Comparison of ENCODE assay signal across 10 mouse cellular contexts in the genomic region with DNA sequence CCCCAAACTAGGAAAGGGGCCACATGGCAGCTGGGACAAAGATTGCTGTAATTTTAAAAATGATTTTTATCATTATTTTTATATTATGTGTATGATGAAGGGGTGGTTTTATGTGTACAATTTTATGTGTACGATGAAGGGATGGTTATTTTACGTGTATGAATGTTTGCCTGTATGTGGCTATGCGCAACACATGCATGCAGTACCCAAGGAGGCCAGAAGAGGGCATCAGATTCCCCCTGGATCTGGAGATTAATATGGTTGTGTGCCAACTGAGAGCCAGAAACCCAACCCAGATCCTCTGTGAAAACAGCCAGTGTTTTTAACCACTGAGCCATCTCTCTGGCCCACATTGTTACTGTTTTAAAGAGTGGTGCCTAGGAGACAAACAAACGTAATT.
A peak's percentile ranks its signal among the peaks of the same experiment; 100 is the strongest.
DNase-seq lines count a peak whose midpoint lies in the region; ATAC-seq and TF ChIP-seq lines count a peak whose summit lies in the region.
"Had no signal": no experiment of that assay in that cellular context is flagged by ENCODE, and none has a peak within 500 bp of the region (broad histone marks: within the 10 kb centered on the region; RNA-seq: fewer than 3 reads in every experiment).

No protein-coding gene starts in this region.

- WGBS in heart, embryonic 11.5 days (ENCODE audit: insufficient replicate concordance), result 90% methylated on average over 4 of the region's 4 CpGs
- 94% methylated on average over 4 of the region's 4 CpGs for WGBS in spleen, adult 2 months
- 94% methylated on average over 4 of the region's 4 CpGs for WGBS in intestine, postnatal 0 days
- WGBS in stomach, embryonic 16.5 days, result 93% methylated on average over 4 of the region's 4 CpGs

- no peaks in the 10 kb centered on the region; the same call in 1 of the 2 replicates for H3K4me1 ChIP-seq in heart, embryonic 11.5 days (ENCODE audit: control insufficient read depth, insufficient read depth, low read length)
- H3K4me1 ChIP-seq in spleen, adult 2 months (ENCODE audit: control insufficient read depth, insufficient read depth, insufficient read length), result no peaks in the 10 kb centered on the region
- peaks cover 4% of the 10 kb centered on the region; the same call in 1 of the 2 replicates for H3K4me1 ChIP-seq in intestine, postnatal 0 days (replicated peaks; ENCODE audit: control insufficient read depth, insufficient read depth, low read length)
- no peaks in the 10 kb centered on the region for H3K4me1 ChIP-seq in stomach, embryonic 16.5 days (ENCODE audit: control insufficient read depth, insufficient read depth, low read length)

- ATAC-seq in heart, embryonic 11.5 days (replicated peaks; ENCODE audit: insufficient number of reproducible peaks, low FRiP score, low TSS enrichment), result no peak
- no peak for ATAC-seq in intestine, postnatal 0 days
- ATAC-seq in stomach, embryonic 16.5 days (ENCODE audit: insufficient read depth, low FRiP score), result no peak
- ATAC-seq: inflammation-experienced regulatory T-cells, adult 6 months; midbrain, embryonic 13.5 days had no signal

- no peaks in the 10 kb centered on the region for H3K27me3 ChIP-seq in heart, embryonic 11.5 days (ENCODE audit: control insufficient read depth, insufficient read depth, low read length)
- no peaks in the 10 kb centered on the region; the same call in 1 of the 2 replicates for H3K27me3 ChIP-seq in spleen, adult 2 months (ENCODE audit: control insufficient read depth, insufficient read depth, low read length)
- no peaks in the 10 kb centered on the region for H3K27me3 ChIP-seq in intestine, postnatal 0 days (replicated peaks; ENCODE audit: control insufficient read depth, insufficient read depth, low read length)
- H3K27me3 ChIP-seq in stomach, embryonic 16.5 days (ENCODE audit: control insufficient read depth, insufficient read depth, low read length), result no peaks in the 10 kb centered on the region
- H3K27me3 ChIP-seq: midbrain, embryonic 13.5 days had no signal

- no peak overlapping the region for H3K9ac ChIP-seq in heart, embryonic 11.5 days (ENCODE audit: low read depth, low read length)
- H3K9ac ChIP-seq in intestine, postnatal 0 days (ENCODE audit: low read depth, low read length), result no peak overlapping the region
- no peak overlapping the region for H3K9ac ChIP-seq in stomach, embryonic 16.5 days (ENCODE audit: low read length)
- H3K9ac ChIP-seq: midbrain, embryonic 13.5 days had no signal

- peak overlapping the region; percentile 83 for H3K27ac ChIP-seq in heart, embryonic 11.5 days (ENCODE audit: low read depth, low read length)
- H3K27ac ChIP-seq in spleen, adult 2 months (ENCODE audit: insufficient read depth, low read length), result peak overlapping the region; percentile 29; the same call in 1 of the 2 replicates
- peak overlapping the region; percentile 88 for H3K27ac ChIP-seq in intestine, postnatal 0 days (ENCODE audit: low read depth, low read length)
- peak overlapping the region; percentile 44 for H3K27ac ChIP-seq in stomach, embryonic 16.5 days (ENCODE audit: low read length)
- H3K27ac ChIP-seq: midbrain, embryonic 13.5 days had no signal

- no peaks in the 10 kb centered on the region for H3K36me3 ChIP-seq in heart, embryonic 11.5 days (ENCODE audit: control insufficient read depth, insufficient read depth, low read length)
- H3K36me3 ChIP-seq in spleen, adult 2 months (ENCODE audit: control insufficient read depth, insufficient read depth, low read length), result no peaks in the 10 kb centered on the region
- H3K36me3 ChIP-seq in intestine, postnatal 0 days (ENCODE audit: control insufficient read depth, insufficient read depth), result no peaks in the 10 kb centered on the region
- H3K36me3 ChIP-seq in stomach, embryonic 16.5 days (ENCODE audit: control insufficient read depth, insufficient read depth, low read length), result no peaks in the 10 kb centered on the region
- H3K36me3 ChIP-seq: midbrain, embryonic 13.5 days had no signal

- TF ChIP-seq POLR2A in spleen, adult 2 months (IDR thresholded peaks at IDR 0.05; ENCODE audit: low read depth, low read length), result no peak

- no peak overlapping the region for H3K4me2 ChIP-seq in heart, embryonic 11.5 days
- H3K4me2 ChIP-seq in intestine, postnatal 0 days (replicated peaks; ENCODE audit: low read depth), result no peak overlapping the region
- no peak overlapping the region for H3K4me2 ChIP-seq in stomach, embryonic 16.5 days (ENCODE audit: low read depth, low read length)
- H3K4me2 ChIP-seq: midbrain, embryonic 13.5 days had no signal

- no peak for DNase-seq in heart, postnatal 10 days
- no peak for DNase-seq in spleen, adult 2 months (ENCODE audit: low read depth in 1 of 2, low spot score in 2 of 2)
- no peak for DNase-seq in spleen, postnatal 36 days (ENCODE audit: low spot score in 2 of 2)
- DNase-seq in layer of hippocampus, adult 18-20 months (ENCODE audit: low spot score in 2 of 2), result no peak
- DNase-seq in frontal cortex, postnatal 14 days (ENCODE audit: low spot score in 2 of 2), result no peak

- intact Hi-C loops in heart, postnatal 10 days (cut with DNase I), result no loop called here

- no peaks in the 10 kb centered on the region for H3K9me3 ChIP-seq in heart, embryonic 11.5 days (replicated peaks; ENCODE audit: control insufficient read depth, low read length)
- H3K9me3 ChIP-seq in intestine, postnatal 0 days (ENCODE audit: control insufficient read depth), result no peaks in the 10 kb centered on the region
- H3K9me3 ChIP-seq in stomach, embryonic 16.5 days (replicated peaks; ENCODE audit: control insufficient read depth, low read length), result peaks cover 3% of the 10 kb centered on the region; the same call in 1 of the 2 replicates
- H3K9me3 ChIP-seq: midbrain, embryonic 13.5 days had no signal

- no peak overlapping the region for H3K4me3 ChIP-seq in heart, embryonic 11.5 days (ENCODE audit: low read depth, low read length)
- H3K4me3 ChIP-seq in spleen, adult 2 months (ENCODE audit: extremely low read depth, insufficient read depth, insufficient read length), result no peak overlapping the region
- no peak overlapping the region for H3K4me3 ChIP-seq in intestine, postnatal 0 days (ENCODE audit: low read depth, low read length)
- no peak overlapping the region for H3K4me3 ChIP-seq in stomach, embryonic 16.5 days (replicated peaks; ENCODE audit: low read length)
- H3K4me3 ChIP-seq: midbrain, embryonic 13.5 days had no signal

- no peak for TF ChIP-seq CTCF in spleen, adult 2 months (IDR thresholded peaks at IDR 0.05; ENCODE audit: extremely low read depth, insufficient read depth, insufficient read length, insufficient replicate concordance)
- TF ChIP-seq CTCF in intestine, postnatal 0 days (IDR thresholded peaks at IDR 0.05; ENCODE audit: low read depth), result peak; percentile 77

Comparison
In these comparisons a context has a peak if more than half of its experiments do, and no peak if none do; other contexts are left out.
1. H3K27ac ChIP-seq: peak in every context shown above with its lines; median percentile 88 in intestine, postnatal 0 days; 83 in heart, embryonic 11.5 days; 44 in stomach, embryonic 16.5 days; 29 in spleen, adult 2 months.